Mouse (Mus musculus): ENCODE results near the gene Chkb.

Chkb gene

GRCm38 (mm10) chr15:89429352-89430221 is at the start of gene Chkb, which contains the start of the genes C730034F03Rik and Gm44502:
Gene Chkb (minus strand): TSS chr15:89429908.
Gene C730034F03Rik (plus strand): TSS chr15:89429589.
Gene Gm44502 (minus strand): TSS chr15:89429696.
- DNase-seq, result peak; percentile 93 to 95

GRCm38 (mm10) chr15:89478622-89479021 is 48.9 kb upstream of the Chkb start:
- DNase-seq, result no peak

GRCm38 (mm10) chr15:89477806-89478205 is 48.1 kb upstream of the Chkb start:
- no peak for DNase-seq

- no peak for DNase-seq
These were observed 47.4 kb upstream of the Chkb start, which contains the start of gene Arsa for GRCm38 (mm10) chr15:89477091-89477491. Gene Arsa (minus strand): TSS chr15:89477425.

DNA sequence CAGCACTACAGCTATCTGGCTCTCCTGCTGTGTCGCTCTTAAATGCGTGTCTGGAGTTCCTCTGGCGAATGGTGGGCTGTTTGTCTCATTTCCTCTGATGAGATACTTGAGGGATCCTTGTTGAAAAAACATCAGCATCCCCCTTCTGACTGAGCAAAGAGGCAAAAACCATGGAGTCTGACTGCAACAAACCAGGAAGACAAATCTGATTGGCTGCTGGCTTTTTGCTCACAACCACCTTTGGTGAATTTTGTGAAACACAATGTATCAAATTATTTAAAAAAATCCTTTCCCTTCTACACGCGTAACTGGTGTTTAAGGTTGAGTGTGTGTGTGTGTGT is 46.7 kb upstream of the Chkb start:
- DNase-seq, result no peak

GRCm38 (mm10) chr15:89475611-89476474 is 46.1 kb upstream of the Chkb start:
- DNase-seq, result peak; percentile 96 to 97

DNA sequence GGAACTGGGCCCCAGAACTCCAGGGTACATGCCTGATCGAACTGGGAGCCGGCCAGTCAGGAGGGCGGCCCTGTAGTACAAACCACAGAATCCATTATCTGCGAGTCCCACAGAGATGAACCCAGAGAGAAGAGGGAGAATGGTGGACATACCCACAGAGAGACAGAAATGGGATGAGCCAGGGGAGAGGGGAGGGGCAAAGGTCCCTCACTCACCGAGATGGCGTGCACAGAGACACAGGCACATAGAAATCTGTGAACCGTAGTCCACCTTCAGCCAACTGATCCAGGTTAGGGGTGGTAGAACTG is 45.5 kb upstream of the Chkb start:
- DNase-seq, result no peak

DNA sequence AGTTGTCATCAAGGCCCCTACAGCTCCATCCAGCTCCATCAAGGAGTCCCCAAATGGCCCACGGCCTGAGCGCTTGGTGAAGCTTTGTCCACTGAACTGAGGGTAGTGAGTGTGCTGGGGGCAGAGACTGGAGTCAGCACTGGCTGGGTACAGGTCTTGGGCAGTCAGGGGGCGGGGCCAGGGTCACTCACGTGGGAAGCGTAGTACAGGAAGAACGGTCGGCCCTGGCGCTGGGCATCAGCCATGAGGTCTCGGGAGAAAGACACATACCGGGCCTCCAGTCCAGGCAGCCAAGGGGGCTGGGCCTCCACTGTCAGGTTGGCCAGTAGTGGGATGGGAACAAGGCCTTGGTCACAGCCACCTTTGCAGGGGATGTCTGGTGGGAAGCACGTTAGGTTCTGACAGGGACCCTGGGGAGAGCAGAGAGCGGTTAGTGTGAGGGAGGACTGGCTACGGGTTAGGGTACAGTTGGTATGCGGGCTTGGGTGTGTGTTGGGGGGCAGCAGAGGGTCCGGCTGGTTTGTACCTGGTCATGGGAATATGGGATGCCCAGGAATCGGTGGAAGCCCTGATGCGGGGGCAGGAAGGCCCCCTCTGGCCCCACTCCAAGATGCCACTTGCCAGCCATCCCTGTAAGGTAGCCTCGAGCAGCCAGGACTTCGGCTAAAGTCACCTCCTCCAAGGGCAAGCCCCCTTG is 45.0 kb upstream of the Chkb start:
- DNase-seq, result no peak

- no peak for DNase-seq
These were observed 44.2 kb upstream of the Chkb start for GRCm38 (mm10) chr15:89473921-89474320.

DNA sequence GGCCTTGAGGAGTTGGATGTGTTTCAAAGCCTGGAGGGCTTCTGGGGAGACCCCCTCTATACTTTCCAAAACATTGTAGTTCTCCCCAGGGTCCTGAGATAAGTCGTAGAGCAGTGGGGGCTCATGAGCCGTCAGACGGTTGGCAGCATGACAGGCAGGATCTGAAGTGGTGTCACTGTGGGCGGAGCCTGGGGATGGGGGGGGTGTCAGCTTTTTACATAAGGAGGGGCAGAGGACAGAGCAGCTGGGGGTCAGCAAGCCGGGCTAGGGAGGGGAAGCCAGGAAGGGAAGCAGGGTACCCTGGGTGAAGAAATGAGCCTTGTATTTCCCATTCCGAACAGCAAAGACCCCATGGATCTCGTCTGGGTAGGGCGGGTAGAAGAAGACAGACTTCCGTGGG is 43.7 kb upstream of the Chkb start:
- no peak for DNase-seq

- no peak for DNase-seq
These were observed 41.8 kb upstream of the Chkb start for GRCm38 (mm10) chr15:89471476-89471875.

- DNase-seq, result peak; percentile 56 to 58
These were observed 38.9 kb upstream of the Chkb start for GRCm38 (mm10) chr15:89468577-89468976.

DNA sequence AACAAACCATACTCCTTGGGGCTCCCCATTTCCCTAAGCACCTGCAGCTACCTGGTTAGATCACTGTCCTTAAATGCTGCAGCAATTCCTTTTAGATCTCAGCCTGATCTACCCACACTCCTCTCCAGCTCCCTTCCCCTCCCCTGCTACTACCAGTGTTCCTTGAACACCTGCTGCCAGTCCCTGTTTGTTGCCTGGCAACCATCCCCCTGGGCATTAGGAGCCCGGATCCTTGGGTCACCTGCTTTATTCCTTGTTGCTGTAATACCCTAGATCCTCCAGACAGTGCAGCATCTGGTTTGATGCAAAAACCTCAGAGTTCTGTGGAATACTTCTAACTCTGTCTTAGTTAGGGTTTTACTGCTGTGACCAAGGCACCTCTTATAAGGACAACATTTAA is 35.3 kb upstream of the Chkb start:
- DNase-seq, result peak in 1 of 2 experiments; percentile 58

DNA sequence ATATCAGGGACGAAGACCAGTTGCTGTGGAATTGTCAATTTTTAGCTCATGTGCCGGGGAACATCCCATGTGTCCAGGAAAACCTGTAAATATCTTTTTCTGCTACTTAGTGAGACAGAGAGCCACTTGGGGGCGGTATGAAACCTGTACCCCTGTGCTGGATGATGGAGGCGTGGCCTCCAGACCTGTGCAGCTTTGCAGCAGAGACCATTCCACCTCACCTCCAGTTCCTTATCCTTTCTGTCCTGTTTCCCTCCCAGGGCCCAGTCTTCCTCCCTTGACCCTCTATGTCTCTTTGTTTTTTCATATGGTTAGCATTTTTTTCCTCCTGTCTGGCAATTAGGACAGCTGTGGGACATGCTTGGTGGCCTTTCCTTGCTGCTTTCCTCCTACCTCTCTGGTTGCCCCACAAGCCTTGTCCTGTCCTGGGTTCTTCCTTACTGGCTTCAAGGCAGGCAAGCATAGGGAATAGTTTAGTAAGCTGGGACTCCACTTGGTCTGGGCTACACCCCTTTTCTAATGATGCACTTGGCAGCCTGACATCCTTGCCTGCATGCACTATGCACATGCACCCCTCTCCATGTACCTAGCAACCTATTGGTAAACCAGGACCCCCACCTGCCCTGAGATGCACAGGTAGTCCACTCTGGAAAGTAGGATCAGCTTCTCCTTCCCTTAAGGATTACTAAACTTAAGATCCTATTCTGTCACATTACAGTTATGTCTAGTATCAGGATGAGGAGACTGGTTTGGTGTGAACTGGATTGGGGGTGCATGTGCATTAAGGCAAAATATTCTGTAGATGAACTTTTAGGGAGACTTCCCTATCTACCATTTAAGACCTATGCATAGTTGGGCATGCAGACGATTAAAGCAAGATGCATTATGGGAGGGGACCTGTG is 33.9 kb upstream of the Chkb start:
- DNase-seq, result no peak

GRCm38 (mm10) chr15:89462176-89462575 is 32.5 kb upstream of the Chkb start:
- no peak for DNase-seq

- no peak for DNase-seq
These were observed 31.6 kb upstream of the Chkb start for GRCm38 (mm10) chr15:89461321-89461720.

DNA sequence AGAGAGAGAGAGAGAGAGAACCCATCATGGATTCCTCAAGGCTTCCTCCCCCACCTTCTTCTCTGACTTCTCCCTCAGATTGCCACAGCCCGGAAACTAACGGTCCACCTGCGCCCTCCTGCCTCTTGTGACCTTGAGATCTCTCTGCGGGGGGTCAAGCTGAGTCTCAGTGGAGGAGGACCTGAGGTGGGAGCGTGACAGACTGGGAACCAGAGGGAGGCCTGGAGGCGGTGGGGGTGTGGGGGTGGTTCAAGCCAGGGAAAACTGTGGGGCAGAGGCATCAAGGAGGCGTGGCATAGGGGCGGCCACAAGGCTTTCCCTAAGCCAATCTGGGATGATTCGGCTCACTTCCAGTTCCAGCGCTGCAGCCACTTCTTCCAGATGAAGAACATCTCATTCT is 30.6 kb upstream of the Chkb start:
- DNase-seq, result no peak

DNA sequence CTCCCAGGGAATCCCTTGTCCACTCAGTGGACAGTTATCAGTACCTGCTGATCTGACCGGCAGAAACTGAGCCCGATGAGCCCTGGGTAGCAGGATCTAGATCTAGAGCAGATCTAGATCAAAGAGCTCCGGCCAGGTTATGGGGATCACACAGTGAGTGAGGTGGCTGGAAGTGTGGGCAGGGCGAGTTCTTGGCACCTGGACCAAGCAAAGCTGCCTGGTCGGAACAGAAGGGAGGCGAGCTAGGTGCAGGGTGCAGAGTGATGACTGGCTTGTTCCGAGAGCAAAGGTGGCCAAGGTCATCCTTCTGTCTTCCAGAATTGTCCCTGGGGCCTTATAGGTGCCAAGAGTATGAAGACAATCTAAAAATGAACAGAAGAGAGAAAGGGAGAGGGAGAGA is 30.1 kb upstream of the Chkb start:
- no peak for DNase-seq

DNA sequence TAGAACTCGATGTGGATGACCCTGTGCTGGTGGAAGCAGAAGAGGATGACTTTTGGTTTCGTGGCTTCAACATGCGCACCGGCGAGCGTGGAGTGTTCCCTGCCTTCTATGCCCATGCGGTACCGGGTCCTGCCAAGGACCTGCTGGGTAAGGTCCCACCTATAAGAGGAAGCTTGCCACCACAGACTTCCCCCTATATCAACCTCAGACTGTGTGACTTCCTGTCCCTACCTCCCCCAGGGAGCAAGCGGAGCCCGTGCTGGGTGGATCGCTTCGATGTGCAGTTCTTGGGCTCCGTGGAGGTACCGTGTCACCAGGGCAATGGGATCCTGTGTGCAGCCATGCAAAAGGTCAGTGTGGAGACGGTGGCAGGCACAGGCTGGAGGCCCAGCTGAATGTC is 29.2 kb upstream of the Chkb start:
- DNase-seq, result no peak

GRCm38 (mm10) chr15:89455642-89456041 is 25.9 kb upstream of the Chkb start:
- no peak for DNase-seq

- DNase-seq, result no peak
These were observed 25.1 kb upstream of the Chkb start for GRCm38 (mm10) chr15:89454857-89455256.

GRCm38 (mm10) chr15:89453865-89454478 is 24.3 kb upstream of the Chkb start, which contains the start of gene Mapk8ip2:
Gene Mapk8ip2 (plus strand): TSS chr15:89453913.
- DNase-seq, result peak; percentile 88
